Mouse (Mus musculus) cerebellum, postnatal 36 days (tissue): ENCODE data around the gene Mterf4.
"Not testable (repeated sequence)": the region's sequence is repeated elsewhere in the genome, so short reads cannot be mapped to it uniquely, and the experiment has no call there.

Experiments used
- DNase-seq, 2 experiments: peaks; one replicate each; pipeline ENCODE4 v3.0.0; 2021 to 2022; ENCODE audit warnings: mixed read lengths in 2 of 2

Gene Mterf4

DNA sequence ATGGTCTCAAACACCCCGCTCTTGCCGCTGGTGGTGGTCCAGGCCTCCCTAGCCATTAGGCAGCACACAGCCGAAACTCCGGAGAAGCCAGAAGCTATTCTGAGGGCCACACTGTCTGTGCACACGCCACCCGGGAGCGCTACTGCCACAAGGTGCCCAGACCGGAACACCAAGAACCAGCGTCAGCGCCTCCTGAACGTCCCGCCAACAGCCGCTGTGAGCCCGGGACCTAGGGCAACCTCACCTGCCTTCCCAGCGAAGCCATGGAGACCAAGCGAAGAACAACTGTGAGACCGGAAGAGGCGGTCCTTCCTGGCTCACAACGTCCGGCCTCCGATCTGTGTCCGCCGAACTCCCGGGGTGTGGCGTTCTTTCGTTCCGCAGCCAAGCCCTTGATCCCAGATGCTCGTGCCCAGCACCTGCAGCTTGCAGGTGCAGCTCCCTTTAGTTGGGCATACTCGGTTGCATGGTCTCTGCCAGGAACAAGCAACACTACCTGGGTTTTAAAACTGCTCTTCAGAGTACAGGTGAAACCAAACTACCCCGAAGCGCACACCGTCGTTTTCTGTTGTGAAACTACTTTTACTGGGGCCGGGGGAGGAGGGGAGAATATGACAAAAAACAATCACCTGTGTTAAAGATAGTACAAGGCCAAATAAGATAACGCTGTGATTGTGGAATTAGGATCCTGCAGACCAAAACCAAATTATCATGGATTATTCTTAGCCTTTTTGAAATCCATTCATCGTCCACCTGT, at the start of gene Mterf4:
Mterf4 (minus strand) TSS at position 335 of the 757 bp plus-strand sequence.
- DNase-seq, result peak; percentile 84 to 87

DNA sequence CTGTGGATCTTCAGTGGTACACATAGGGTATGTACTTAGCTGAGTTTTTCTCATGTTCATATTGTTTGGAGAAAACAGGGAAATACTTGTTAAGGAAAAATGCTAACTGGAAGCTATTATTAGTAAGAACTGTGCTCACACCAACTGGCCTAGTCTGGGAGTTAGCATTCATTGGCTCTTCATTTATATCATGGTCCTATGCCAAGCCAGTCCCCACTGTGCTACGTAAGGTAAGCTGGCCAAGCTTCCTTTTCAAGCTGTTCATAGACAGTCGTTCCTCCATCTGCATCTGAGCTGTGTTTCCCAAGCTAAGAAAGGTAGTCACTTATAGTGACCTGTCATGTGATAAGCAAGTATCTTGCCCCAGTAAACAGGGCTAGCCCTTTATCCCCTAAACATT, 47.0 kb upstream of the Mterf4 start:
- peak; percentile 49 to 53 for DNase-seq

- DNase-seq, result no peak
Measured at GRCm38 (mm10) chr1:93349701-93350100, 44.0 kb upstream of the Mterf4 start.

DNA sequence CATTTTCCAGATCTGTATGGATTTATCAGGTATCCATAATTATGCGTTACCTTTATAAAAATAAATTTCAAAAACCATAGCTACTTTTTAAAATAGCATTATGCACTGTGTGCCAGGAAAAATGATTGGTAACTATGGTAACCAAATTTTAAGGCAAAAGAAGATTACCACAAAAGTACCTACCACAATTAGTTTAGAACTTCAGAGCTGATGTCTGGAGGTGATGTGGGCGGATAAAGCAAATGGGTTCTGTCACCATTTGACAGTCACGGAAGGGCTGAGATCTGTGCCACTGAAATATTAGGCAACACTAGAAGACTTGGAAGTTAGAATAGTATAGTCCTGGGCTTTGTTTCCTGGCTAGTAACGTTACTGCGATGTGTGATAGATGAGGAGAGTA, 41.5 kb upstream of the Mterf4 start:
- DNase-seq, result no peak

DNA sequence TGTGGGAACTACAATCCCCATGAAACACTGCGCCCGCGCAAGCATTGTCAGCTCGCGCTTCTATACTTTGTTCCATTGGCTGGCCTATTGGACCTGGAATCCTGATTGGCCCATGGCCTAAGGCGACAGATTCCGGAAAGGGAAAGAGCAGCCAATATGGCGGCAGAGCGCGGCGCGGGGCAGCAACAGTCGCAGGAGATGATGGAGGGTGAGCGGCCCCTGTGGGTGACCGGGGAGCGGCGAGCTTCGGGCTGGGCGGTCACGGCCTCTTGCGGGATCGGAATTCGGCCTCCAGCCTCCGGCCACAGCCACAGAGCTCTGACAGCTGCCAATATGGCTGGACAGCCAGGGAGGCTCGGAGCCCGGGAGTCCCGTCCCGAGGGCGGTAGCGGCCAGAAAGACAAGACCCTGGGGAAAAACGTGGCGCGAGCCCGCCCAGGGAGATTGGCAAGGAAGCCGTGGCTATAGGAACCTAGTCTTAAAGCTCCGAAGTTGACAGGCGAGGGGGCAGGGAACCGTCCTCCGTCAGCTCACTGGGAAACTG, 37.9 kb upstream of the Mterf4 start:
- peak; percentile 93 to 97 for DNase-seq

DNA sequence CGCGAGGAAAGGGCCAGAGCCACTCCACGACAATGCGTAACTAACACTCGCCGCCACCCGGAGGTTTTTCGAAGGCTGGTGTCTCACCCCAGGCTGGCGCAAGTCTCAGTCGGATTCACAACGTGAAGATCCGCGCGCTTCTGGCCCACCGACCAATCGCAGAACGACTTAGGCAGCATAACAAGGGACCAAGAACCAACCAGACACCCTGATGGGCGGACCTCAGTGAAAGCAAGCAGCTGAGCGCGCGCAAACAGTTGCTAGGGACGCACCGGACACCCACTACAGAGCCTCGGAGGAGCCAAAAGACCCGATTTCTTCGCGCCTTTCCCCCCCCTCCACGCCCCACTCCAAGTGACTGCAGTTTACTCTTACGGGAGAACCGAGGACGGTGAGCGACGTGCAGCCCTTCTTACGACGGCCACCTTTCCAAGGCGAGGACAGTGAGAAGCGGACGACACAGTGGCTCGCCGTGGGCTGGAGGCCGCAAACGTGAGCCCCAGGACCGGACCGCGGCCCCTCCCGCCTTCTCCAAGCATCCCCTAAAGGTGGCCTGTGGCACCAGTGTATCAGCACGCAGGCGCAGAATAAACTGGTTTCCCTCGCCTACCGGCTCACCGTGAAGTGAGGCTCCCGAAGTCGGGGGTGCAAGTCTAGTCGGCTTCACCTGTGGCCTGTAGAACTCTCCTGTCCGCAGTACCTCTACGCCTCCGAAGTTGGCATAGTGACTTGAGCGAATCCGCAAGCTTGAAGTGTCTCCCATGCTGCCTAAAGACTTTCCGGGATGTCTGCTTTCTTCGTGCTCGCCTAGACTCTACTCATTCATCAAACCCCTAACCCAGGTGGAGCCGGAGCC, 37.2 kb upstream of the Mterf4 start, which contains the start of the genes Ppp1r7 and Pask:
Ppp1r7 (plus strand) TSS at position 207 of the 856 bp plus-strand sequence.
Pask (minus strand) TSS at position 835 of the 856 bp plus-strand sequence.
- DNase-seq, result peak; percentile 94 to 95

- no peak for DNase-seq
Measured at GRCm38 (mm10) chr1:93334621-93335020, 28.9 kb upstream of the Mterf4 start.

GRCm38 (mm10) chr1:93326446-93326845, 20.7 kb upstream of the Mterf4 start:
- no peak for DNase-seq

DNA sequence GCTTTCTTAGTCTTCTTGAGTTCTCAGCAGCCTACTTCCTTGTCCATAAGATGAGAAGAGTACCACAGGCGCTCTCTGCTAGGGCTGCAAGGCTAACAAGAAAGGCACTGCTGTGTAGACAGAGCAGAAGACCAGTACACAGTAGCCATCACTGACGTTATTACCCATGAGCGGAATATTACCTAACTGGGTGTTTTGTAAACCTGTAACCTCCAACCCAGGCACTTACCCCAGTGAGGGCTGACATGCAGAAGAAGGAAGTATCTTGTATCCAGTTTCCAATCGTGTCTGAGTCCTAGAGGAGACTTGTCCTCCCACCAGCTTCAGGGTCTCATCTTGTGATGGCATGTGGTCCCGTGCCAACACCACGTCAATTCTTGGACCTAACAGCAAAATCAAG, 18.3 kb upstream of the Mterf4 start:
- DNase-seq, result no peak

DNA sequence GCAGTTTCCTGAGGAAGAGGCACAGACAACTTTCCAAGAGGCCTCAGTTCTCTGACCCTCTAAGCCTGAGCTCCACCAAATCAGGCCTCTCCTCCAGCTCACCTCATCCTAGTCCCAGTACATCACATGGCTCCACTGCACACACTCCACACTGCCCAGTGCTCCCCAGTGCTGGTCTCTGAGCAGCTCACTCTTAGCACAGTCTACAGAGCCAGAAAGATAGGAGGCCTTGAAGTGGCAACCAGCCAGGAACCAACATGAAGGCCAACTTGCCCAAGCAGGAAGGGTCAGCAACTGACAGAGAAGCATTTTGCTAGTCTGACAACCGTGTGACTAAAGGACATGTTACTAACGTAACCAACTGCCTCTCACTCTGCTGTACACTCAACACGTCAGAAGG, 5.1 kb downstream of the Mterf4 start:
- no peak for DNase-seq

DNA sequence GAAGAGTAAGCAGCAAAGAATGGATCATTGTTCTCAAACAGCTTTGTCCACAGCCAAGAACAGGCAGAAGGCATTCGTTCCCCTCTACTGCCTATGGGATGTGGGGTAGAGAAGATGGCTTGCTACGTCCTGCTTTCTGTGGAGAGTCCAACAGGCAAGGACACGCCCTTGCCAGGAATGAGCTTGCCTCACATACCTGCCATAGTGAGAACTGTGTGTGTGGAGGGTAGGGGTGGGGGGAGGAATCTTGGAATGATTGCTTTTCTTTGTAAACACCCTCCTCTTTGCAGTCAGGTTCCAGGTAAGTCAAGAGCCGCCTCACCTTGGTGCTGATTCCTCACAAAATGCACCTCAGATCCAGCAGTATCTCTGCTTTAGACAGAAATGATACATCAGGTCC, 5.9 kb downstream of the Mterf4 start:
- no peak for DNase-seq

GRCm38 (mm10) chr1:93294491-93294890, 11.2 kb downstream of the Mterf4 start:
- DNase-seq, result not testable (repeated sequence)

DNA sequence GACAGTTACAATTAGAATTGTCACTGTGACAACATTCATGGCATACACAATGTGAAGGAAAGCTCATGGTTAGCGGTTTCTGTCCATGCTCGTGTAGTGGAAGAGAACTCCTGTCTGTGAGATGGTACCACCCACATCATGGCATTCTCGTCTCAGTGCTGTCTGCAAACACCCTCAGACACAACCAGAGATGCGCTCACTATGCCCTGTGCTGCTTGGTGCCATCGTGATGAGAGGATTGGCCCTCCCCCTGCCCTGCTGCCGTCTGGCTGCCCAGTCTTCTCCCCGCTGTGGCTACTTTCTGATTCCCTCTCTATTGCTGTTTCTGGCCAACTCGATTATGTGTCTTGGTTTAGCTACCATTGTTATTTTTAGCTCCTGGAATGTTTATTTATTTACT, 13.7 kb downstream of the Mterf4 start:
- DNase-seq, result no peak

GRCm38 (mm10) chr1:93291591-93291990, 14.1 kb downstream of the Mterf4 start:
- DNase-seq, result no peak

- DNase-seq, result no peak
Measured at GRCm38 (mm10) chr1:93290956-93291355, 14.8 kb downstream of the Mterf4 start.

DNA sequence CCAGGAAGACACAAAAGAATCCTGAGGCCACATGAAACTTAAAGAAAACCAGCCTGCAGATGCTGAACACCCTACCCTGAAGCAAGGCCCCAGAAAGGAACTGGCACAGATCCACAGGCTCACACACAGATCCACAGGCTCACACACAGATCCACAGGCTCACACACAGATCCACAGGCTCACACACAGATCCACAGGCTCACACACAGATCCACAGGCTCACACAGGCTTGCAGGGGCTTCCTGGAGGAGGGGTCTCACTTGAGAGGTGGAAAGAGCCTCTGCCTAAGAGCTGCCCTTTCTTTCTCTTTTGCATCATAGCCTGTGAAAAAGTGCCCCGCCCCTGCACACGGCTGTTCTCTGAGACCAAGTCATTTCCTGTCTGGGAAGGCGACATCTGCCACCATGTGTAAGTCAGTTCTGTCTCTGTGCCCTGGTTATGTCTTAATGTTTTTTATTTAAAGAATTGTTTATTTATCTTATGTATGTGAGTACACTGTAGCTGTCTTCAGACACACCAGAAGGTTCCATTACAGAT, 16.0 kb downstream of the Mterf4 start:
- DNase-seq, result no peak

GRCm38 (mm10) chr1:93277041-93277440, 28.7 kb downstream of the Mterf4 start:
- DNase-seq, result peak; percentile 17 to 24

GRCm38 (mm10) chr1:93275561-93275960, 30.2 kb downstream of the Mterf4 start:
- no peak for DNase-seq

DNA sequence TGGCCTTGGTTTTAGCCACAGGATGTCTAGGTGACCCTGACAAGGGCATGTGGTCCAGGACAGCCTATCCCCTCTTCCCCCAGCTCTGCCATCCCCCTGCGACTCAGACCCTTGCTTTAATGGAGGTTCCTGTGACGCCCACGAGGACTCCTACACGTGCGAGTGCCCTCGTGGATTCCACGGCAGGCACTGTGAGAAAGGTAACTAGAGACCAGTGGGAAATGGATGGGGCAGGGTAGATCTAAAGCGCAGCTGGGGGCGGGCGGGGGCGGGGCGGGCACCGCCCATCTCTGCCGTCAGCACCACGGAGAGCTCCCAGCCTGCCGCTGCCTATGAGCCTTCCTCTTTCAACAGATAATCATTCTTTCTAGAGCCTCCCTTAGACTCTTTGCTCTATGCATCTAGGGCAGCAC, 33.3 kb downstream of the Mterf4 start:
- no peak for DNase-seq

- DNase-seq, result no peak
Measured at GRCm38 (mm10) chr1:93271751-93272150, 34.0 kb downstream of the Mterf4 start.

- no peak for DNase-seq
Measured at GRCm38 (mm10) chr1:93270516-93271240, 35.0 kb downstream of the Mterf4 start.

GRCm38 (mm10) chr1:93268246-93268645, 37.5 kb downstream of the Mterf4 start:
- no peak for DNase-seq
